ENCODE assay signal across 14 mouse cellular contexts in genomic region chrX:12296264-12297053, GRCm38 (mm10).
DNase-seq lines count a peak whose midpoint lies in the region; ATAC-seq lines count a peak whose summit lies in the region.
"Had no signal": no experiment of that assay in that cellular context is flagged by ENCODE, and none has a peak within 500 bp of the region (broad histone marks: within the 10 kb centered on the region; RNA-seq: fewer than 3 reads in every experiment).

No protein-coding gene starts in this region.

- WGBS in midbrain, embryonic 15.5 days = 57% methylated on average over 9 of the region's 9 CpGs

- peak; percentile 61 for ATAC-seq in frontal cortex, adult (ENCODE audit: low TSS enrichment)
- peak; percentile 69 for ATAC-seq in midbrain, embryonic 15.5 days (replicated peaks)

- H3K9me3 ChIP-seq in midbrain, embryonic 15.5 days = no peaks in the 10 kb centered on the region
- H3K9me3 ChIP-seq: heart, embryonic 13.5 days had no signal

- DNase-seq in frontal cortex, postnatal 14 days (ENCODE audit: low spot score in 2 of 2) = no peak
- DNase-seq in c-Kit-negative CD71-positive TER-119-positive erythroid progenitor cells, embryonic 14.5 days (ENCODE audit: low read depth, low spot score) = peak; percentile 65
- DNase-seq in liver (peak; percentile 71), adipocyte (ENCODE audit: low spot score) (no peak)
- no peak for DNase-seq in left cerebral cortex, adult 9 months (ENCODE audit: low spot score in 2 of 2)
- no peak for DNase-seq in frontal cortex, postnatal 10 days (ENCODE audit: low spot score in 2 of 2)
- DNase-seq: adrenal gland, postnatal 14 days; cerebellum, postnatal 14 days; kidney, adult 2 months; lung, embryonic 14.5 days had no signal

- H3K4me1 ChIP-seq in midbrain, embryonic 15.5 days = 0 out of 2 replicates have a peak, but pooled peaks cover 3% of the 10 kb centered on the region
- H3K4me1 ChIP-seq: heart, embryonic 13.5 days had no signal

- no peaks in the 10 kb centered on the region for H3K27me3 ChIP-seq in midbrain, embryonic 15.5 days (replicated peaks)

- no peak overlapping the region for H3K4me3 ChIP-seq in midbrain, embryonic 15.5 days
- H3K4me3 ChIP-seq: heart, embryonic 13.5 days; myocyte had no signal

- H3K4me2 ChIP-seq in midbrain, embryonic 15.5 days = no peak overlapping the region
- H3K4me2 ChIP-seq: heart, embryonic 13.5 days; lung, embryonic 14.5 days had no signal

- no peaks in the 10 kb centered on the region for H3K36me3 ChIP-seq in midbrain, embryonic 15.5 days (replicated peaks)
- H3K36me3 ChIP-seq: heart, embryonic 13.5 days had no signal

- no peak overlapping the region for H3K9ac ChIP-seq in midbrain, embryonic 15.5 days
- H3K9ac ChIP-seq: heart, embryonic 13.5 days; lung, embryonic 14.5 days had no signal

- H3K27ac ChIP-seq in midbrain, embryonic 15.5 days = peak overlapping the region; percentile 45; the same call in 1 of the 2 replicates
- H3K27ac ChIP-seq: heart, embryonic 13.5 days had no signal

Comparison
In these comparisons a context has a peak if more than half of its experiments do, and no peak if none do; other contexts are left out.
1. DNase-seq: peak in c-Kit-negative CD71-positive TER-119-positive erythroid progenitor cells, embryonic 14.5 days (single experiment) and liver (single experiment); none in frontal cortex, postnatal 14 days (0 of 2), adipocyte (single experiment), left cerebral cortex, adult 9 months (0 of 2) and frontal cortex, postnatal 10 days (0 of 2).